Mouse (Mus musculus): Measurements from ENCODE around the gene Gm20388.

GRCm38 (mm10) chr8:122931834-122932560, 3021.4 kb downstream of the Gm20388 start:
- no peak for TF ChIP-seq TAL1 (IDR thresholded peaks at IDR 0.05; ENCODE audit: low read length)
- TF ChIP-seq GATA1 (IDR thresholded peaks at IDR 0.05; ENCODE audit: low read length), result no peak

Measured in erythroblast, embryonic 14.5 days (primary cell).